Comparison of ENCODE assay signal across 1 mouse cellular context in the genomic region with DNA sequence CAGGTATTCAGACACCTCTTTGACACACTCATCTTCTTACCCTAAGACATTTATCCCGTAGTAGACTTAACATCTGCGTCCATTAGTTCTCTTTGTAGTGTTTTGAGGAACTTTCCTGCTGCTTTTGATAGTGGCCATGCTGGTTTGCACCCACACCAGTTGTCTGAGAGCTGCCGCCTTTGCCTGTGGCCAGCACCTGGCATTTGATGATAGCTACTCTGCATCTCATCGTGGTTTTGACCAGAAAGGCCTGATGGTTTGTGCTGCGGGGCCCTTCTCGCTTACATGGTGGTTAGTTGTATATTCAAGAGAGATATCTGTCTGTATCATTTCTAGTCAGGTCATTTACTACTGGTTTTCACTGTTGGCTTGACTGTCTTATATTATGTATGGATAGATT.
TF ChIP-seq lines count a peak whose summit lies in the region.

No protein-coding gene starts in this region.

TF ChIP-seq in MEL, 35 proteins besides CTCF, POLR2A, EP300 and RAD21 (continued from another document):
- no peak for TF ChIP-seq E2F4 (IDR thresholded peaks at IDR 0.05; ENCODE audit: borderline replicate concordance, low read depth, low read length)
- TF ChIP-seq UBTF (IDR thresholded peaks at IDR 0.05; ENCODE audit: borderline replicate concordance, insufficient read depth, low read depth, low read length), result no peak
- TF ChIP-seq KAT2A (conservative IDR thresholded peaks at IDR 0.05; ENCODE audit: low read depth, low read length), result no peak
- no peak for TF ChIP-seq ELF1 (IDR thresholded peaks at IDR 0.05; ENCODE audit: low read depth, low read length)
- TF ChIP-seq ETS1 (IDR thresholded peaks at IDR 0.05; ENCODE audit: low read depth, low read length), result peak; percentile 41; the same call in 1 of the 2 replicates
- no peak for TF ChIP-seq CHD2 (IDR thresholded peaks at IDR 0.05; ENCODE audit: low read length)
- TF ChIP-seq MEF2A (IDR thresholded peaks at IDR 0.05; ENCODE audit: extremely low read depth, insufficient replicate concordance, low read depth, low read length, poor library complexity, severe bottlenecking), result no peak
